Mouse (Mus musculus) activated CD4-positive, CD25-positive, alpha-beta regulatory T cell, adult 4 months (primary cell): ENCODE results near the gene Cldn34c2. TPM values are rescaled to one million over a fixed set of nuclear protein-coding genes. Genes with fewer than 3 reads are reported as not detected.
"Not testable (repeated sequence)": the region's sequence is repeated elsewhere in the genome, so short reads cannot be mapped to it uniquely, and the experiment has no call there.

Experiments used
- ATAC-seq: one replicate; pipeline ENCODE4 v1.8.0; 2017
- polyA plus RNA-seq, 2 experiments: library from polyadenylated mRNA; unstranded; fragments of 100-300 nt; shearing (Covaris generic); gene quantifications; one replicate each; pipeline ENCODE4 v1.2.1; 2017

The Cldn34c2 gene
- polyA plus RNA-seq, result not detected

DNA sequence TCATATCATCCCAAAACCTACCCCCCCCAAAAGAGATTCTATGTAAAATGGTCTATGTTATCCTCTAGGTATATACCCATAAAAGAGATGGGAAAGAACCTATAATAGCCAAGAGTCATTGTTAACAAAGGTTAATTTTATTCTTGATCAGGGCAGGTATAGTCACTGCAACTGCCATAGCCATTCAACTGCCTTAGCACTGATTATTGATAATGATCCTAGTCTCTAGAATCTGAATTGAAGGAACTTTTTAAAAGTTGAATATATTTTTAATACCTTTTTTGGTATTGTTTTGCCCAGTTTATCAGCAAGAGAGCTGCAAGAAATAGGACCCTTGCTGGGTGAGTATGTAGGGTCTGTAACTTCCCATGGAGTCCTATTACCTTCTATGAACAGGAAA, at the start of gene Cldn34c2:
Gene Cldn34c2 (plus strand): TSS at position 301 of the 400 bp plus-strand sequence.
- ATAC-seq, result not testable (repeated sequence)

DNA sequence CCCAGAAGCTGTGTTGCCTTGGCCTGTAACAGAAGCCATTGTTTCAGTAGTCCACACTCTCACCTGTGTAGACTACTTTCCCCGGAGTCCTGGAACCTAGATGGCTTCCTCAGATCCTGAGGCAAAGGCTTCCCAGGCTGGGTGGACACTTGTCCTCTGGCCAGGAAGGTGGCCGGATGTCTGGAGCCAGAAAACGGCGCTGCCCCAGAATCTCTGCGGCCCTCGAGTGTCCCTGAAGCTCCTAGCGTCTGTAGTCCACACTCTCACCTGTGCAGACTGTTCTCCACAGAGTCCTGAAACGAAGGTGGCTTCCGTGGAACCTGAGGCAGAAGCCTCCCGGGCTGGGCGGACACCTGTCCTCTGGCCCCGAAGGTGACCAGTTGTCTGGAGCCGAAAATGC, 30.1 kb upstream of the Cldn34c2 start:
- ATAC-seq, result not testable (repeated sequence)

DNA sequence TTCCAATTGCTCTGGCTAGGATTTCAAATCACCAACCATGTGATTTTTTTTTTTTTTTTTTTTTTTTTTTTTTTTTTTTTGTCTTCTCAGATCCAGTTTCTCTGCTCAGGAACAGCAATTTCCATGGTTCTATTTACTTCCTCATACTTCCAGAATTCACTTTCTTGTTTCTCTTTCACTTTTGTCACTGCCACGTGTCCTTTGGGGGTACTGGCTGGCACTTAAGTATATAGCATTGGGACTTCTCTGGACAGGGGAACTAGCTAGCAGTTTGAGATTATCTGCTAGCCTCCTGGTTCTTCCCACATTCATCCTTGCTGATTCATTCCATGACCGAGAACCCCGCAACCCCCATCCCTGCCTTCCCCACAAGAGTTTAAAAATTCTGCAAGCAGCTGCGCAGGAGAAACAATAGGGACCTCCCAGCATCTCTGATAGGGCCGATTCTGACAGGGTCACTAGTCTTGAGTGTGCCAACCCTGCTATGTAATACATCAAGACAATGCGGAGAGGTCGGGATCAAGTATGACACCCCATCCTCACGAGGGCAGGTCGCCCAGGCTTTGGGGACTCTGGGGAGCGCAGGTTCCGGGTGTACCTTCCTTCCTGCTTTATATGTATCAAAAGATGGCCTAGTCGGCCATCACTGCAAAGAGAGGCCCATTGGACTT, 30.8 kb downstream of the Cldn34c2 start:
- ATAC-seq, result peak; percentile 80

Other genes starting within 250 kb of the Cldn34c2 start
- gene Gm17467, start 123.1 kb downstream of the Cldn34c2 start, polyA plus RNA-seq, result not detected
- gene Cldn34c3, start 212.0 kb downstream of the Cldn34c2 start, polyA plus RNA-seq, result not detected